Mouse (Mus musculus) erythroblast, embryonic 14.5 days (primary cell): Measurements from ENCODE around the gene Slc31a2.

Source experiments
- GATA1 ChIP-seq: IDR thresholded peaks from 2 replicates; pipeline ENCODE4 v1.6.1; 2012; ENCODE audit warnings: low read length, inconsistent platforms, mixed read lengths
- TAL1 ChIP-seq: IDR thresholded peaks from 3 replicates; pipeline ENCODE4 v1.6.1; 2012; ENCODE audit warnings: low read length, inconsistent platforms, mixed read lengths

- TF ChIP-seq GATA1 = no peak
- no peak for TF ChIP-seq TAL1
Measured at GRCm38 (mm10) chr4:62344000-62344399, 81.6 kb downstream of the Slc31a2 start.
